Mouse (Mus musculus): ENCODE measurements around the gene Oasl1. TPM values are rescaled to one million over a fixed set of nuclear protein-coding genes. Genes with fewer than 3 reads are reported as not detected.

Oasl1 gene
- total RNA-seq, 2 experiments from 2014 or later: 1.0 to 1.8 TPM

GRCm38 (mm10) chr5:114967523-114968268 is 44.7 kb downstream of the Oasl1 start:
- intact Hi-C loops (cut with DNase I): no loop called here
- no peak for DNase-seq

- DNase-seq: no peak
- intact Hi-C loops (cut with DNase I): no loop called here
These were observed 45.6 kb downstream of the Oasl1 start for GRCm38 (mm10) chr5:114968651-114969050.

- DNase-seq: no peak
- intact Hi-C loops (cut with DNase I): no loop called here
These were observed 46.0 kb downstream of the Oasl1 start for GRCm38 (mm10) chr5:114969064-114969463.

- intact Hi-C loops (cut with DNase I): loop anchor here (10.0 kb wide), 1 partner anchor 475 kb away; no protein-coding TSS in a partner anchor
- DNase-seq: no peak
These were observed 46.7 kb downstream of the Oasl1 start for GRCm38 (mm10) chr5:114969609-114970215.

GRCm38 (mm10) chr5:114970824-114971227 is 47.8 kb downstream of the Oasl1 start, which contains the start of gene Hnf1a:
Gene Hnf1a, minus strand, starts transcription at chr5:114971094.
- intact Hi-C loops (cut with DNase I): loop anchor here (10.0 kb wide), 1 partner anchor 474 kb away; no protein-coding TSS in a partner anchor
- no peak for DNase-seq

GRCm38 (mm10) chr5:114972201-114972600 is 49.2 kb downstream of the Oasl1 start:
- no peak for DNase-seq
- intact Hi-C loops (cut with DNase I): loop anchor here (10.0 kb wide), 1 partner anchor 473 kb away; no protein-coding TSS in a partner anchor

GRCm38 (mm10) chr5:114973131-114973530 is 50.1 kb downstream of the Oasl1 start:
- intact Hi-C loops (cut with DNase I): loop anchor here (10.0 kb wide), 1 partner anchor 472 kb away; no protein-coding TSS in a partner anchor

GRCm38 (mm10) chr5:114976935-114977334 is 53.9 kb downstream of the Oasl1 start:
- DNase-seq: no peak
- intact Hi-C loops (cut with DNase I): loop anchor here (5.0 to 10.0 kb wide), 2 partner anchors 190 to 468 kb away; no protein-coding TSS in a partner anchor

More at GRCm38 (mm10) chr5:114973131-114973530, 50.1 kb downstream of the Oasl1 start:
- no peak for DNase-seq

GRCm38 (mm10) chr5:114978473-114978872 is 55.4 kb downstream of the Oasl1 start:
- peak in 1 of 2 experiments; percentile 7 for DNase-seq
- intact Hi-C loops (cut with DNase I): loop anchor here (2.0 to 10.0 kb wide), 4 partner anchors 32 to 466 kb away; partner anchors contain the start of genes Pop5 and Sppl3

GRCm38 (mm10) chr5:114978888-114979249 is 55.8 kb downstream of the Oasl1 start:
- intact Hi-C loops (cut with DNase I): loop anchor here (1.0 to 10.0 kb wide), 5 partner anchors 32 to 466 kb away; partner anchors contain the start of genes Pop5 and Sppl3
- DNase-seq: no peak

- DNase-seq: peak; percentile 78 to 81
- intact Hi-C loops (cut with DNase I): loop anchor here (1.0 to 10.0 kb wide), 5 partner anchors 31 to 465 kb away; partner anchors contain the start of genes Pop5 and Sppl3
These were observed 56.4 kb downstream of the Oasl1 start for GRCm38 (mm10) chr5:114979250-114980121.

GRCm38 (mm10) chr5:114980122-114980748 is 57.2 kb downstream of the Oasl1 start:
- no peak for DNase-seq
- intact Hi-C loops (cut with DNase I): no loop called here

GRCm38 (mm10) chr5:114982001-114982400 is 59.0 kb downstream of the Oasl1 start:
- DNase-seq: no peak
- intact Hi-C loops (cut with DNase I): no loop called here

GRCm38 (mm10) chr5:114985074-114985473 is 62.0 kb downstream of the Oasl1 start:
- intact Hi-C loops (cut with DNase I): no loop called here
- DNase-seq: no peak

Other genes with a start within 250 kb of the Oasl1 start
- gene Gltp, start 232.3 kb upstream of the Oasl1 start, total RNA-seq (2021): 10 to 100 TPM; 16.0 to 17.2 TPM
- 1 to 10 TPM; 3.7 to 5.4 TPM for gene Tchp, start 215.5 kb upstream of the Oasl1 start, total RNA-seq (2021)
- gene Ankrd13a, start 148.6 kb upstream of the Oasl1 start, total RNA-seq (2021): 10 to 100 TPM; 30.9 to 42.3 TPM
- gene Git2, start 147.7 kb upstream of the Oasl1 start, total RNA-seq (2021): 10 to 100 TPM; 28.7 to 32.0 TPM
- gene 1500011B03Rik, start 99.8 kb upstream of the Oasl1 start, total RNA-seq (2021): 1 to 10 TPM; 5.2 to 5.9 TPM
- not detected for gene 4930519G04Rik, start 69.6 kb upstream of the Oasl1 start, total RNA-seq (2021)
- gene Gm9936, start 64.6 kb upstream of the Oasl1 start, total RNA-seq (2021): not detected
- gene Oasl2, start 26.3 kb upstream of the Oasl1 start, total RNA-seq (2021): 10 to 100 TPM in 1 of 2 experiments, 1 to 10 TPM in 1; 6.8 to 10.9 TPM
- 10 to 100 TPM; 29.9 to 30.1 TPM for gene 2210016L21Rik, start 18.9 kb downstream of the Oasl1 start, total RNA-seq (2021)
- gene Hnf1a, start 47.9 kb downstream of the Oasl1 start, total RNA-seq (2021): not detected
- 10 to 100 TPM; 33.0 to 35.8 TPM for gene Sppl3, start 87.9 kb downstream of the Oasl1 start, total RNA-seq (2021)
- not detected for gene Gm10401, start 175.1 kb downstream of the Oasl1 start, total RNA-seq (2021)
- gene Acads, start 196.1 kb downstream of the Oasl1 start, total RNA-seq (2021): 100 to 1,000 TPM; 203 to 239 TPM
- 10 to 100 TPM; 17.7 to 21.3 TPM for gene Unc119b, start 211.7 kb downstream of the Oasl1 start, total RNA-seq (2021)
- gene Mlec, start 234.9 kb downstream of the Oasl1 start, total RNA-seq (2021): 10 to 100 TPM; 73.4 to 93.0 TPM